Mouse (Mus musculus) embryonic facial prominence, embryonic 14.5 days (tissue): ENCODE results near the gene Edc4. TPM values are rescaled to one million over a fixed set of nuclear protein-coding genes. Genes with fewer than 3 reads are reported as not detected.

Experiments
- ATAC-seq: fragments of 200-750 bp; cut with Nextera tagmentation; 2 replicates; pipeline ENCODE4 v1.8.0; 2017; ENCODE audit warnings: low read depth, moderate number of reproducible peaks, moderate TSS enrichment
- DNase-seq: peaks from one replicate; pipeline ENCODE4 v3.0.0-alpha.2; 2015; ENCODE audit warnings: low spot score
- H3K27ac ChIP-seq: fragments of 300-500 bp; sonication (generic); replicated peaks from 2 replicates; pipeline ENCODE4 v1.5.1; 2014; ENCODE audit warnings: low read depth, mild to moderate bottlenecking, low read length, moderate library complexity
- H3K27me3 ChIP-seq: fragments of 300-500 bp; sonication (generic); replicated peaks from 2 replicates; pipeline ENCODE4 v1.6.1; 2014; ENCODE audit warnings: low read length; ENCODE audit not compliant: control insufficient read depth, insufficient read depth
- H3K36me3 ChIP-seq: fragments of 300-500 bp; sonication (generic); 2 replicates; pipeline ENCODE4 v1.6.1; 2014; ENCODE audit warnings: low read length, mixed read lengths; ENCODE audit not compliant: control insufficient read depth, insufficient read depth
- H3K4me1 ChIP-seq: fragments of 300-500 bp; sonication (generic); 2 replicates; pipeline ENCODE4 v1.6.1; 2014; ENCODE audit warnings: antibody characterized with exemption, low read length; ENCODE audit not compliant: control insufficient read depth, insufficient read depth
- H3K4me2 ChIP-seq: fragments of 300-500 bp; sonication (generic); 2 replicates; pipeline ENCODE4 v1.6.1; 2014; ENCODE audit warnings: low read depth, mild to moderate bottlenecking, low read length, moderate library complexity, mixed read lengths
- H3K4me3 ChIP-seq: fragments of 300-500 bp; sonication (generic); 2 replicates; pipeline ENCODE4 v1.5.1; 2014; ENCODE audit warnings: low read depth, mild to moderate bottlenecking, low read length
- H3K9ac ChIP-seq: fragments of 300-500 bp; sonication (generic); 2 replicates; pipeline ENCODE4 v1.6.1; 2014; ENCODE audit warnings: low read depth, mild to moderate bottlenecking, low read length, moderate library complexity, mixed read lengths
- H3K9me3 ChIP-seq: fragments of 300-500 bp; sonication (generic); 2 replicates; pipeline ENCODE4 v1.6.1; 2016; ENCODE audit warnings: low read length; ENCODE audit not compliant: control insufficient read depth
- WGBS: fragments of 180-500 bp; shearing (Covaris S2); extraction: QIAGEN DNeasy Blood & Tissue Kit; methylation state at CpG from one replicate; pipeline ENCODE4 v1.1.7; 2014; 5-methylcytosine and 5-hydroxymethylcytosine counted together
- polyA plus RNA-seq: library from polyadenylated mRNA; unstranded; fragments of >200 nt; fragmentation: Nextera tagmentation; extraction: Ambion mirVana; gene quantifications from 2 replicates; pipeline ENCODE4 v1.2.1, GENCODE M21; 2014

Edc4 gene
- polyA plus RNA-seq, 1 experiment from 2014 or later: 35.8 TPM

DNA sequence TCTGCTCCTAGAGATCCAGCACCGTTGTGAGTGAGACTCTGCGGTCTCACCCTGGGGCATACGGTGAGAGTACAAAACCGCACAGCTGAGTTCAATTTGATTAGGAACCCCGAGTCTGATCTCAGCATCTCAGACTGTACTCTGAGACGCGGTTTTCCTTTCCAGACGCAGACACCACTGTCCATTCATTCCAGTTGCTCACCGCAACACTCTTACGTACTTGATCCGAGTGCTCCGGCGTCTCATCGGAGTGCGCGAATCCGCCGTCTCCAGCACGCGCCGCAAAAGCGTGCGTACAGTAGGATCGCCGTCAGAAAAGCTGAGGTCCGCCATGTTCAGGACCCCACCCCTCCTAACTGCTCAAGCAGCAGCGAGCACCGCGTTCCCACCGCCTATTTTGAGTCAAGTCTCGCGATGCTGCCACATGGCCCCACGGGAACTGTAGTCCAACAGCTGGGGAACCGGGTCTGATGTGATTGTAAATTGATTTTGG lies 29.0 kb upstream of the Edc4 start:
- peaks cover 30% of the 10 kb centered on the region for H3K36me3 ChIP-seq
- WGBS: under 1% methylated on average over 34 of the region's 34 CpGs
- H3K27ac ChIP-seq: peak overlapping the region; percentile 49
- H3K4me1 ChIP-seq: peaks cover 13% of the 10 kb centered on the region
- H3K27me3 ChIP-seq: no peaks in the 10 kb centered on the region
- H3K9ac ChIP-seq: peak overlapping the region; percentile 76
- no peaks in the 10 kb centered on the region for H3K9me3 ChIP-seq
- peak overlapping the region; percentile 55 for H3K4me3 ChIP-seq
- DNase-seq (peak; percentile 98), ATAC-seq (peak; percentile 88)
- H3K4me2 ChIP-seq: peak overlapping the region; percentile 77

DNA sequence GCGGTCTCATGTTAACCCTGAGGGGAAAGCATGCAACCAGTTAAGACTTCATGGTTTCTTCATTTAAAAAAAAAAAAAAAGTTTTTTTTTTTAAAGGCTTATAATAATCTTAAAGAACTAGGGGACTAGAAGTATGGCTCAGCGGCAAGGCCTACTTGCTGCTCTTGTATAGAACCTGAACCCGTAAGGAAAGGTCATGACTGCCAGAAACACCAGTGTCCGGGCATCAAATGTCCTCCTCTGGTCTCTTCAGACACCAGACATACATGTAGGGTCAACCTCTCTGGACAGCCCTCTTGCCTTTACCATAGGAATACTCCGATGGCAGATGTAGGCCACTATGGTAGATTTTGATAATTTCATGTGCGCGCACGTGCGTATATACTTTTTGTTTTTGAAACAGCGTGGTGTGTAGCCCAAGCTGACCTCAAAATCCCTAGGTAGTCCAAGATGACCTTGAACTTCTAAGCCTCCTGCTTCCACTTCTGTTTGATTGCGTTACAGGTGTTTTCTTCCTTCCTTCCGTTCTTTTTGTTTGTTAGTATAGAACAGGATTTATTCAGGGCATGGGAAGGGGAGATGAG lies 28.4 kb upstream of the Edc4 start:
- peak overlapping the region; percentile 76; the same call in 1 of the 2 replicates for H3K9ac ChIP-seq
- no peaks in the 10 kb centered on the region for H3K9me3 ChIP-seq
- peaks cover 25% of the 10 kb centered on the region for H3K36me3 ChIP-seq
- peak overlapping the region; percentile 55 for H3K4me3 ChIP-seq
- no peak overlapping the region for H3K27ac ChIP-seq
- DNase-seq (no peak), ATAC-seq (no peak)
- H3K4me1 ChIP-seq: peaks cover 19% of the 10 kb centered on the region
- no peaks in the 10 kb centered on the region for H3K27me3 ChIP-seq
- peak overlapping the region; percentile 77 for H3K4me2 ChIP-seq
- WGBS: 80% methylated on average over 12 of the region's 12 CpGs

DNA sequence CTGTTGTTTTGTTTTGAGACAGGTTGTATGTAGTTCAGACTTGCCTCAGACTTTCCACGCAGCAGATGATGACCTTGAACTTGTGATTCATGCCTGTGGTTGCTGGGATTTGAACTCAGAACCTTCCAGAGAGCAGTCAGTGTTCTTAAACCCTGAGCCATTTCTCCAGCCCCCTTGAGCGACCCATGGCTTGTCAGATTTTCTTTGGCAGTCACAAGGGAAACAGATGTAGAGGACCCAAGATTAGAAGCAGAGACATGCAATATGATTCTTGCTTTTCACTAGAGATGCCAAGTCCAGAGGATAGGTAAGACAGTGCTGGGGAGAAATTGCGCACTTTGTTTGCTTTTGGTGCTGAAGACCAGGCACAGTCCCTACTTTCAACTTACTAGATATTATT lies 27.5 kb upstream of the Edc4 start, which contains the start of gene Cenpt:
Gene Cenpt, minus strand, starts transcription at position 101 of the 400 bp plus-strand sequence.
- ATAC-seq (no peak), DNase-seq (no peak)
- no peak within 1 kb of the TSS for H3K27ac ChIP-seq
- peak within 1 kb of the TSS; percentile 55 for H3K4me3 ChIP-seq
- H3K4me1 ChIP-seq: peaks cover 26% of the 10 kb centered on the region
- 87% methylated on average over 3 of the region's 3 CpGs for WGBS
- H3K9me3 ChIP-seq: no peaks in the 10 kb centered on the region
- no peak within 1 kb of the TSS for H3K9ac ChIP-seq
- peak within 1 kb of the TSS; percentile 77 for H3K4me2 ChIP-seq
- H3K27me3 ChIP-seq: no peaks in the 10 kb centered on the region
- peaks cover 20% of the 10 kb centered on the region for H3K36me3 ChIP-seq

DNA sequence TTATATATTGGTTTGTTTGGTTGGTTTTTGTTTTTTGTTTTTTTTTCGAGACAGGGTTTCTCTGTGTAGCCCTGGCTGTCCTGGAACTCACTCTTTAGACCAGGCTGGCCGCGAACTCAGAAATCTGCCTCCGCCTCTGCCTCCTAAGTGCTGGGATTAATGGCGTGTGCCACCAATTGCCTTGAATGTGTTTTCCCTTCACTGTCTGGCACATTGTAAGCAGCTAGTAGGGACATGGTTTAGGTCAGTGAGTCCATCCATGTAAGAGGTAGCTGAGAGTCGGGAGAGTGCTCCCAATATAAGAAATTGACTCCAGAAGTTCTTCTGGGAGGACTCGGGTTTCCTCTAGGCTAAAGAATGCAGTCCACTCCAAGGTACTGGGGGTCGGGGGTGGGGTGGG lies 26.4 kb upstream of the Edc4 start:
- no peaks in the 10 kb centered on the region for H3K27me3 ChIP-seq
- DNase-seq (no peak), ATAC-seq (no peak; the same call in 1 of the 2 replicates)
- peaks cover 16% of the 10 kb centered on the region for H3K36me3 ChIP-seq
- H3K9ac ChIP-seq: peak overlapping the region; percentile 85
- H3K4me1 ChIP-seq: peaks cover 30% of the 10 kb centered on the region
- no peak overlapping the region; the same call in 1 of the 2 replicates for H3K27ac ChIP-seq
- H3K9me3 ChIP-seq: no peaks in the 10 kb centered on the region
- 33% methylated on average over 8 of the region's 8 CpGs for WGBS
- H3K4me2 ChIP-seq: peak overlapping the region; percentile 97
- H3K4me3 ChIP-seq: peak overlapping the region; percentile 82

DNA sequence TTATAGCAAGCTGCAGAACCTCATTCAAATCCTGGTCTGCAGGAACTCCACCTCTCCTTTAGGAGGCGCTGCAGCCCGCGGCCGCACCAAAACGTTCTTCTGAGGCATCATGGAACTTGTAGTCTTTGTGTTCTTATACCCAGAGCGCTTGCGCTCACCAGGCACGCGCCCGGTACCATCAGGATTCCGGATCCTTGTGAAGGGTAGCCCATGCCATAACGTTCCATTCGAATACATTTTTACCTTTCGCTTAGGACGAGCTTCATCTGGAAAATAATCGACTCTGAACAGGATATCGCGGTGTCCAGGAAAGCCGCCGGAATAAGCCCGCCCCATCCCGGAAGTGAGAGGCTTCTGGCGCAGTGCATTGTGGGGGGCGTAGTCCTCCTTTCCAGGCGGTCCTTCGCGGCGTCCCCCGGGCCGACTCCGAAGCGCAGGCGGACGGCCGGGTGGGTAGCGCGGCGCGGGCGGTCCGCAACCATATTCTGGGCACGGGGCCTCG lies 25.9 kb upstream of the Edc4 start, which contains the start of gene Thap11:
Gene Thap11, plus strand, starts transcription at position 418 of the 502 bp plus-strand sequence.
- ATAC-seq (peak; percentile 94), DNase-seq (peak; percentile 97)
- Histone ChIP-seq H3K4me2 (peak within 1 kb of the TSS; percentile 97), H3K9me3 (no peaks in the 10 kb centered on the region), H3K9ac (peak within 1 kb of the TSS; percentile 85), H3K27ac (peak within 1 kb of the TSS; percentile 87), H3K27me3 (no peaks in the 10 kb centered on the region), H3K4me3 (peak within 1 kb of the TSS; percentile 82), H3K4me1 (peaks cover 30% of the 10 kb centered on the region), H3K36me3 (peaks cover 12% of the 10 kb centered on the region)
- 0% methylated on average over 39 of the region's 43 CpGs for WGBS

DNA sequence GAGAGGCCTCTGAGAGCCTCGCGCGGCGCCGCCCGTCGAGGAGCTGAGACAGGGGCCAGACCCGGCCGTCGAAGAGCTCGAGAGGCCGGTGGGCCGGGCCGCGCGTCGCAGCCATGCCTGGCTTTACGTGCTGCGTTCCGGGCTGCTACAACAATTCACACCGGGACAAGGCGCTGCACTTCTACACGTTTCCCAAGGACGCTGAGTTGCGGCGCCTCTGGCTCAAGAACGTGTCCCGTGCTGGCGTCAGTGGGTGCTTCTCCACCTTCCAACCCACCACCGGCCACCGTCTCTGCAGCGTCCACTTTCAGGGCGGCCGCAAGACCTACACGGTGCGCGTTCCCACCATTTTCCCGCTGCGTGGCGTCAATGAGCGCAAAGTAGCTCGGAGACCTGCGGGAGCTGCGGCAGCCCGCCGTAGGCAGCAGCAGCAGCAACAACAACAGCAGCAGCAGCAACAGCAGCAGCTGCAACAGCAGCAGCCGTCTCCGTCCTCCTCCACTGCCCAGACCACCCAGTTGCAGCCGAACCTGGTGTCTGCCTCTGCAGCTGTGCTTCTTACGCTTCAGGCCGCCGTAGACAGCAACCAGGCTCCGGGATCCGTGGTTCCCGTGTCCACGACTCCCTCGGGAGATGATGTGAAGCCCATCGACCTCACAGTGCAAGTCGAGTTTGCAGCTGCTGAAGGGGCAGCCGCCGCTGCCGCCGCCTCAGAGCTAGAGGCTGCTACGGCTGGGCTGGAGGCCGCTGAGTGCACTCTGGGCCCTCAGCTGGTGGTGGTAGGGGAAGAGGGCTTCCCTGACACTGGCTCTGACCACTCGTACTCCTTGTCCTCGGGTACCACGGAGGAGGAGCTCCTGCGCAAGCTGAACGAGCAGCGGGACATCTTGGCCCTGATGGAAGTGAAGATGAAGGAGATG lies 25.2 kb upstream of the Edc4 start:
- H3K4me2 ChIP-seq: peak overlapping the region; percentile 97
- H3K27ac ChIP-seq: peak overlapping the region; percentile 87
- under 1% methylated on average over 40 of the region's 71 CpGs for WGBS
- H3K4me1 ChIP-seq: peaks cover 30% of the 10 kb centered on the region
- no peaks in the 10 kb centered on the region for H3K9me3 ChIP-seq
- peak overlapping the region; percentile 82 for H3K4me3 ChIP-seq
- peak overlapping the region; percentile 85 for H3K9ac ChIP-seq
- H3K27me3 ChIP-seq: no peaks in the 10 kb centered on the region
- DNase-seq: peak; percentile 62
- H3K36me3 ChIP-seq: peaks cover 11% of the 10 kb centered on the region
- ATAC-seq: peak; percentile 35

DNA sequence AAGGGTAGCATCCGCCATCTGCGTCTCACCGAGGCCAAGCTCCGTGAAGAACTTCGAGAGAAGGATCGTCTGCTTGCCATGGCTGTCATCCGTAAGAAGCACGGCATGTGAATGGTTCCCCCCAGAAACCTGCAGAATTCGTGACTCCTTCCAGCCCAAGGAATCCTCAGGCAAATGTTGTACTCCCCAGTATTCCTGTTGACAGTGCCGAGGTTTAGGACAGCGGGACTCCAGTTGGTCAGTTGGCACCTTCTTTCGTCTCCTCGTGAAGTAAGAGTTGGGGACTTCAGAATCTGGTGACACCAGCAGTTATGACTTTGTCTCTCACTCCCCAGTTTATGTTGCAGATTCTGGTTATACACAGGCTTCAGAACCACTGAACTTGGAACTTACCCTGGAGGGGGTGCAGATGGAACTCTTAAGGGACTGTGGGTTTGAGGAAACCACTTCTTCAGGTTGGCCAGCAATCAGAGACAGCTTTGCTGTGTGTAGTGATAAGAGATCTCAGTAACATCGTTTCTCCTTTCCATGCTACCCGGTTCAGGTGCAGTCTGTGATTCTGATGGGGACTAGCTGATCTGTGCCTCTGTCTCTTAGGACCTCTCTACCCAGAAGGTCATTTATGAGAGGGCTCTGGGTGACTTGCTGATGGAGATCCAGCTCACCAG lies 24.4 kb upstream of the Edc4 start:
- Histone ChIP-seq H3K27ac (peak overlapping the region; percentile 87; the same call in 1 of the 2 replicates), H3K4me3 (peak overlapping the region; percentile 82), H3K9me3 (no peaks in the 10 kb centered on the region), H3K27me3 (no peaks in the 10 kb centered on the region), H3K4me1 (peaks cover 25% of the 10 kb centered on the region), H3K4me2 (peak overlapping the region; percentile 97), H3K9ac (peak overlapping the region; percentile 85), H3K36me3 (peaks cover 11% of the 10 kb centered on the region)
- DNase-seq (no peak), ATAC-seq (no peak)
- WGBS: 24% methylated on average over 15 of the region's 15 CpGs

DNA sequence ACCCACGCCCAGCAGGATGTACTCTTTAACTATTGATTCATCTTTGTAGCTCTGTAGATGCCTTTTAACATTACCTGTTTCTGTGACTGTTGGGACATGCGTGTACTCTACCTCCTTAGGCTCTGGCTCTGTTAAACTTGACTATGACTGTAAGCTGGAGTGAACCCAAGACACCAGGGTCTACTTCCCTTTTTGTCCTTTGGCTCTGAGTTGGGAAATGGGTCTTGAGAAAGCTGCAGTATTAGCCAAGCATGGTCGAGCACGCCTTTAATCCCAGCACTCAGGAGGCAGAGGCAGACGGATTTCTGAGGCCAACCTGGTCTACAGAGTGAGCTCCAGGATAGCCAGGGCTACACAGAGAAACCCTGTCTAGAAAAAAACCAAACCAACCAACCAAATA lies 22.2 kb upstream of the Edc4 start:
- no peak for ATAC-seq
- Histone ChIP-seq H3K4me1 (peaks cover 33% of the 10 kb centered on the region), H3K9ac (no peak overlapping the region), H3K36me3 (peaks cover 11% of the 10 kb centered on the region), H3K4me2 (no peak overlapping the region), H3K4me3 (no peak overlapping the region), H3K9me3 (no peaks in the 10 kb centered on the region), H3K27me3 (no peaks in the 10 kb centered on the region), H3K27ac (no peak overlapping the region)
- no peak for DNase-seq
- WGBS: 86% methylated on average over 5 of the region's 5 CpGs
